Mouse (Mus musculus) heart, adult 2 months (tissue): ENCODE measurements around the gene Car8. TPM values are rescaled to one million over a fixed set of nuclear protein-coding genes. Genes with fewer than 3 reads are reported as not detected.

Experiments
- DNase-seq, 2 experiments: peaks; one replicate each; pipeline ENCODE4 v3.0.0; 2021
- H3K27ac ChIP-seq: fragments of 200-600 bp; 2 replicates; pipeline ENCODE4 v1.8.1; 2022
- H3K27me3 ChIP-seq: fragments of 200-500 bp; 2 replicates; pipeline ENCODE4 v1.6.1; 2012; ENCODE audit warnings: mild to moderate bottlenecking, low read length, inconsistent platforms, mixed read lengths; ENCODE audit not compliant: control insufficient read depth, insufficient read depth
- H3K36me3 ChIP-seq: fragments of 200-500 bp; 2 replicates; pipeline ENCODE4 v1.6.1; 2012; ENCODE audit warnings: low read length, inconsistent platforms; ENCODE audit not compliant: control insufficient read depth, insufficient read depth
- H3K4me1 ChIP-seq: fragments of 200-500 bp; 2 replicates; pipeline ENCODE4 v1.6.1; 2011; ENCODE audit warnings: low read length; ENCODE audit not compliant: control insufficient read depth, insufficient read depth
- H3K4me3 ChIP-seq: fragments of 200-600 bp; 2 replicates; pipeline ENCODE4 v1.8.1; 2022
- H3K79me2 ChIP-seq: fragments of 200-500 bp; replicated peaks from 2 replicates; pipeline ENCODE4 v1.6.1; 2012; ENCODE audit warnings: mild to moderate bottlenecking, inconsistent platforms, low read length, moderate library complexity, mixed read lengths; ENCODE audit not compliant: control insufficient read depth, insufficient read depth
- H3K9ac ChIP-seq: fragments of 200-500 bp; 2 replicates; pipeline ENCODE4 v1.6.1; 2012; ENCODE audit warnings: low read depth, mild to moderate bottlenecking, control low read depth, inconsistent platforms, low read length, mixed read lengths
- CTCF ChIP-seq: fragments of 200-600 bp; IDR thresholded peaks from 2 replicates; pipeline ENCODE4 v1.8.1; 2022; ENCODE audit warnings: antibody characterized with exemption, mild to moderate bottlenecking, moderate library complexity
- EP300 ChIP-seq: fragments of 200-500 bp; IDR thresholded peaks from 2 replicates; pipeline ENCODE4 v1.6.1; 2011; ENCODE audit warnings: low read depth, low read length, control low read depth; ENCODE audit not compliant: insufficient read depth
- POLR2A ChIP-seq: fragments of 200-500 bp; IDR thresholded peaks from 2 replicates; pipeline ENCODE4 v1.6.1; 2011; ENCODE audit warnings: mild to moderate bottlenecking, low read depth, low read length, control low read depth; ENCODE audit not compliant: insufficient read depth
- WGBS: fragments of 180-500 bp; shearing (Covaris S2); methylation state at CpG from one replicate; pipeline ENCODE4 v1.1.7; 2018; 5-methylcytosine and 5-hydroxymethylcytosine counted together
- intact Hi-C: fragments of 180-260 bp; cut with DNase I; formaldehyde crosslinking; loops from one replicate; pipeline ENCODE4 v1.15.1; 2025
- long read RNA-seq: library from polyadenylated mRNA; stranded (forward); transcript quantifications from one replicate; pipeline ENCODE4 v2.0.0, GENCODE M21; 2021
- polyA plus RNA-seq: library from polyadenylated mRNA; depleted of rRNA; stranded (reverse); fragments of >200 nt; gene quantifications from 2 replicates; pipeline ENCODE4 v1.2.3, GENCODE M21; 2012; rRNA removed
- total RNA-seq, 2 experiments: library from RNA; stranded (reverse); gene quantifications; 2 replicates each; pipeline ENCODE4 v1.2.3; 2021

The Car8 gene
- total RNA-seq (10 to 100 TPM in 1 of 2 experiments, 1 to 10 TPM in 1; 9.4 to 12.1 TPM), polyA plus RNA-seq (3.3 and 7.8 TPM in 2 replicates)
- long read RNA-seq, transcript Car8-201 (9 exons, 3,853 nt) = major isoform, 8 of 10 reads
- long read RNA-seq, partial matches to known transcripts = 0 of 10 reads
- long read RNA-seq, other reads (novel, unspliced or antisense) = 2 of 10 reads

GRCm38 (mm10) chr4:8238560-8239305 lies at the start of gene Car8:
Gene Car8, minus strand, starts transcription at chr4:8239041.
- peak within 1 kb of the TSS; percentile 82 for H3K9ac ChIP-seq
- H3K27me3 ChIP-seq = no peaks in the 10 kb centered on the region
- peak within 1 kb of the TSS; percentile 76 for H3K27ac ChIP-seq
- H3K4me3 ChIP-seq = peak within 1 kb of the TSS; percentile 66
- peaks cover 3% of the 10 kb centered on the region for H3K4me1 ChIP-seq
- no peaks in the 10 kb centered on the region for H3K36me3 ChIP-seq
- TF ChIP-seq EP300 (no peak), POLR2A (peak; percentile 83)
- peak; percentile 64 to 70 for DNase-seq
- intact Hi-C loops = loop anchor here (5.0 kb wide), 2 partner anchors 36 to 51 kb away; no protein-coding TSS in a partner anchor
- under 1% methylated on average over 48 of the region's 49 CpGs for WGBS
- no peaks in the 10 kb centered on the region for H3K79me2 ChIP-seq

GRCm38 (mm10) chr4:8284934-8285333 lies 46.1 kb upstream of the Car8 start:
- H3K79me2 ChIP-seq = no peaks in the 10 kb centered on the region
- H3K27me3 ChIP-seq = no peaks in the 10 kb centered on the region
- DNase-seq = no peak
- H3K4me1 ChIP-seq = no peaks in the 10 kb centered on the region
- no peak overlapping the region for H3K9ac ChIP-seq
- no peak for TF ChIP-seq EP300
- TF ChIP-seq CTCF = no peak
- TF ChIP-seq POLR2A = no peak
- intact Hi-C loops = no loop called here
- no peaks in the 10 kb centered on the region for H3K36me3 ChIP-seq
- H3K27ac ChIP-seq = no peak overlapping the region
- WGBS = 78% methylated on average over 1 of the region's 1 CpGs
- H3K4me3 ChIP-seq = no peak overlapping the region

- intact Hi-C loops = no loop called here
- Histone ChIP-seq H3K79me2 (no peaks in the 10 kb centered on the region), H3K36me3 (no peaks in the 10 kb centered on the region), H3K9ac (no peak overlapping the region), H3K4me3 (no peak overlapping the region), H3K4me1 (no peaks in the 10 kb centered on the region), H3K27me3 (no peaks in the 10 kb centered on the region), H3K27ac (no peak overlapping the region)
- DNase-seq = no peak
- WGBS = 89% methylated on average over 2 of the region's 2 CpGs
- no peak for TF ChIP-seq CTCF
These were observed 39.3 kb upstream of the Car8 start for GRCm38 (mm10) chr4:8278159-8278558.

- no peaks in the 10 kb centered on the region for H3K79me2 ChIP-seq
- H3K9ac ChIP-seq = no peak overlapping the region
- intact Hi-C loops = no loop called here
- H3K4me1 ChIP-seq = no peaks in the 10 kb centered on the region
- TF ChIP-seq POLR2A (no peak), EP300 (no peak), CTCF (no peak)
- no peaks in the 10 kb centered on the region for H3K27me3 ChIP-seq
- H3K36me3 ChIP-seq = no peaks in the 10 kb centered on the region
- no peak overlapping the region for H3K27ac ChIP-seq
- no peak for DNase-seq
- WGBS = 91% methylated on average over 3 of the region's 3 CpGs
- no peak overlapping the region for H3K4me3 ChIP-seq
These were observed 11.0 kb upstream of the Car8 start for GRCm38 (mm10) chr4:8249805-8250204.

GRCm38 (mm10) chr4:8245495-8246063 lies 6.7 kb upstream of the Car8 start:
- 74% methylated on average over 1 of the region's 1 CpGs for WGBS
- intact Hi-C loops = no loop called here

GRCm38 (mm10) chr4:8245062-8245461 lies 6.2 kb upstream of the Car8 start:
- Histone ChIP-seq H3K79me2 (no peaks in the 10 kb centered on the region), H3K27me3 (no peaks in the 10 kb centered on the region), H3K36me3 (no peaks in the 10 kb centered on the region), H3K4me3 (no peak overlapping the region), H3K9ac (no peak overlapping the region), H3K27ac (no peak overlapping the region), H3K4me1 (no peaks in the 10 kb centered on the region)
- WGBS = 93% methylated on average over 3 of the region's 3 CpGs
- DNase-seq = no peak
- intact Hi-C loops = no loop called here
- no peak for TF ChIP-seq CTCF
- TF ChIP-seq POLR2A = no peak
- no peak for TF ChIP-seq EP300

More at GRCm38 (mm10) chr4:8245495-8246063, 6.7 kb upstream of the Car8 start:
- Histone ChIP-seq H3K9ac (no peak overlapping the region), H3K27ac (no peak overlapping the region), H3K27me3 (no peaks in the 10 kb centered on the region), H3K36me3 (no peaks in the 10 kb centered on the region), H3K79me2 (no peaks in the 10 kb centered on the region), H3K4me1 (no peaks in the 10 kb centered on the region), H3K4me3 (no peak overlapping the region)
- no peak for DNase-seq
- TF ChIP-seq EP300 = no peak
- TF ChIP-seq CTCF = no peak
- no peak for TF ChIP-seq POLR2A
